Mouse (Mus musculus) brain, embryonic 14.5 days (tissue): ENCODE results near the gene Grm7. TPM values are rescaled to one million over a fixed set of nuclear protein-coding genes. Genes with fewer than 3 reads are reported as not detected.

Experiments
- DNase-seq: peaks from one replicate; pipeline ENCODE4 v3.0.0-alpha.2; 2011; ENCODE audit warnings: low read depth
- CTCF ChIP-seq: fragments of 200-500 bp; IDR thresholded peaks from 2 replicates; pipeline ENCODE4 v1.5.1; 2012; ENCODE audit warnings: inconsistent platforms, mild to moderate bottlenecking, moderate library complexity, borderline replicate concordance; ENCODE audit not compliant: insufficient read depth, insufficient read length; ENCODE audit errors: extremely low read depth
- POLR2A ChIP-seq: fragments of 200-500 bp; IDR thresholded peaks from 2 replicates; pipeline ENCODE4 v1.6.1; 2012; ENCODE audit warnings: mild to moderate bottlenecking, inconsistent platforms, borderline replicate concordance; ENCODE audit not compliant: poor library complexity, insufficient read depth, insufficient read length, severe bottlenecking; ENCODE audit errors: extremely low read depth
- polyA plus RNA-seq: library from polyadenylated mRNA; depleted of rRNA; stranded (reverse); fragments of >200 nt; gene quantifications from 2 replicates; pipeline ENCODE4 v1.2.3, GENCODE M21; 2012

Grm7 gene
- polyA plus RNA-seq, 1 experiment = 14.3 TPM

DNA sequence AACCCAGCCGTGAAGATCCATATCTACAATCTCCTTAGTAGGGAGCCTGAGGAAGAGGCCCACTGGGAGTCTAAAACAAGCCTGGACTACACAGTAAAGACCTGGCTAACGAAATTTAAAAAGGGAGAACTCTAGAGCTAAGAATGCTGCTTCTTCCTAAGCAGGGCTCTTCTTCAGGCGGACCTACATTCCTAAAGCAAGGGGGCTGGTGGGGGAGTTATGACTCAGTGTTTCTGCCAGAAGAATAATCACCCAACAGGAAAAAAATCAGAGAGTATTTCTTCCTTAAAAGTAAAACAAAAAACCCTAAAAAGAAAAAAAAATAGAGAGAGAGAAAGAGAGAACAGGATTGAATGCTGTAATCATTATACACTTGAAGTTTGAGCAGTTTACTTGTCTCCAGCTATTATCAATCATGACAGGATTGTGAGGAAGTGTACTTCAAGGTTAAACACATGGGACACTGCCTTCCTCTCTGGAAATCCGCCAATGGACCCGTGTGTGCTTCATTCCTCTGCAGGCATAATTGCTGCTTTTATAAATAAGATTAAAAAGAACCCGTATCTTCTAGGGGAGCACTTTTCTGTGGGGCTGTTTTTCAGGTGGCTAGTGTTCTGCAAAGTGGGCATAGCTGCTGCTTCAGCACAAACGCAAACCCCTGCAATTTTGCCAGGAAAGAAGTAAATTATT lies 98.7 kb downstream of the Grm7 start:
- TF ChIP-seq POLR2A = no peak
- TF ChIP-seq CTCF = no peak
- peak; percentile 46 for DNase-seq

- no peak for TF ChIP-seq CTCF
- TF ChIP-seq POLR2A = no peak
- DNase-seq = peak; percentile 55
These were observed 110.5 kb downstream of the Grm7 start for GRCm38 (mm10) chr6:110755921-110756320.

DNA sequence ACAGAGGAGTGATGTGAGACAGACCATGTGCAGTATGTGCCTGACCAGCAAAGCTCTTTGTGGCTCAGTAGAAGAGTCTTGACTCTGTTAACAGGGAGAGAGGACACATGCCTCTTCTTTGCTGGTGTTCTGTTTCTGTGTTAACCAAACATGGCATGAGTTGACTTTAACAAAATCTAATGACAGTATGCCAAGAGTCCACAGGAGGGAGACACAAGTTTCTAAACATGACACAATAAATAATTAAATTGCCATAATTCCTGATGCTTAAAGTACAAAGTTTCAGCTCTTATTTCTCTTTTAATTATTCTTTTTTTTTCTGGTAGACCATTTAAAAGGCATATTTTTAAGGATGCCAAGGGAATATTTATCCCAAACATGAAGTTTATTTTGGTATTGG lies 124.2 kb downstream of the Grm7 start:
- no peak for TF ChIP-seq POLR2A
- TF ChIP-seq CTCF = no peak
- no peak for DNase-seq

GRCm38 (mm10) chr6:110772652-110773051 lies 127.3 kb downstream of the Grm7 start:
- peak; percentile 49 for DNase-seq
- no peak for TF ChIP-seq POLR2A

GRCm38 (mm10) chr6:110776046-110776445 lies 130.7 kb downstream of the Grm7 start:
- no peak for DNase-seq
- no peak for TF ChIP-seq POLR2A
- no peak for TF ChIP-seq CTCF

DNA sequence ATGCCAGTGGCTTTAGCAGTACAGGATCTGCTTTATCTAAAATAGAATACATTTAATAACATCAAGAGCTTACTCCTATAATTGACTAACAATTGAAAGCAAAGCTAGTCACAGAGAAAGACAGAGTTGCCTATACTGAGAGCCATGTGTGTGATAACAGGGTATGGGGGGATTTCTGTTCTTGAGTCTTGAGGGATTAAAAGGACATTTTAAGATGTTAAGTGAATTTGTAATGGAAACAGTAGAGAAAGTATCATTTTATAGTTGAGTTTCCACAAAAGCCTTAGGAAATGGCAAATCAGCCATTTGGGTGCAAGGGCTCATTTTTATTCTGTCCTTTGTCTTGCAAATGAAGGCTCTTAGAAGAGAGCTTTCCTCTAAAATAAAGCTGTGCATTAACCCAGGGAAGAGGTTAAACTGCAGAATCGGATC lies 140.1 kb downstream of the Grm7 start:
- TF ChIP-seq CTCF = no peak
- no peak for TF ChIP-seq POLR2A
- peak; percentile 78 for DNase-seq

- no peak for TF ChIP-seq POLR2A
- TF ChIP-seq CTCF = no peak
- no peak for DNase-seq
These were observed 147.3 kb downstream of the Grm7 start for GRCm38 (mm10) chr6:110792696-110793095.

- TF ChIP-seq POLR2A (no peak), CTCF (no peak)
- DNase-seq = no peak
These were observed 162.1 kb downstream of the Grm7 start for GRCm38 (mm10) chr6:110807481-110807880.

DNA sequence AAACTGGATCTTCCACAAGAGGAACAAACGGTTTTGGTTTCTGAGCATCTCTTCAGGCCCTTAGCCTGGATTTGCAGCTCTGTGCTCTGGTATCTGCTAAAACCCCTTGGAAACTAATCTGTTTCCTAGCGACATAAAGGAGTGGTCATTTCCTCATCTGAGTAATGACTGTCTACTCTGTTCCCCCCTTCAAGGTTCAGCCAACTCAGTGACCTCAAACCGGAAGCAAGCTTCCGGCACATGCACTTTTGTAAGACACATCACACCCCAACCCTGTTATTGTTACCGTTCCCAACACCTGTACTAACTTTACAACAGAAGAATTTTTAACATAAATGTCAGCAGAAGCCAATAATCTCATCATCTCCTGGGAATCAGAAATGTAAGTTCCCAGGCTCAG lies 166.8 kb downstream of the Grm7 start:
- no peak for DNase-seq
- no peak for TF ChIP-seq POLR2A

- peak; percentile 7 for DNase-seq
- TF ChIP-seq CTCF (no peak), POLR2A (no peak)
These were observed 172.9 kb downstream of the Grm7 start for GRCm38 (mm10) chr6:110818236-110818635.

- no peak for DNase-seq
- TF ChIP-seq POLR2A = no peak
- TF ChIP-seq CTCF = no peak
These were observed 222.9 kb downstream of the Grm7 start for GRCm38 (mm10) chr6:110868311-110868710.

- peak; percentile 31 for DNase-seq
- TF ChIP-seq CTCF = no peak
- no peak for TF ChIP-seq POLR2A
These were observed 336.6 kb downstream of the Grm7 start for GRCm38 (mm10) chr6:110982013-110982412.
